Mouse (Mus musculus) erythroid progenitor cell, adult 5-6 weeks (primary cell): ENCODE results near the gene Arid4a. TPM values are rescaled to one million over a fixed set of nuclear protein-coding genes. Genes with fewer than 3 reads are reported as not detected.

ENCODE experiments used
- ATAC-seq: replicated peaks from 2 replicates; pipeline ENCODE4 v1.8.0; 2016; ENCODE audit warnings: moderate number of reproducible peaks, mild to moderate bottlenecking, moderate TSS enrichment, inconsistent platforms; ENCODE audit not compliant: poor library complexity, low FRiP score, severe bottlenecking
- total RNA-seq, 2 experiments: library from RNA; stranded (forward) in 1 of 2; stranded (reverse) in 1 of 2; fragments of 150-400 nt in 1 of 2; fragments of 186-747, 209-891 nt in 1 of 2; gene quantifications; 2 replicates each; pipeline versions ENCODE4 v1.2.3 to v1.2.4; 2015 to 2017; ENCODE audit warnings: low replicate concordance in 2 of 2

Gene Arid4a
- total RNA-seq (2015; ENCODE audit: low replicate concordance) (44.7 and 54.1 TPM in 2 replicates), total RNA-seq (2017; ENCODE audit: low replicate concordance) (92.0 and 107 TPM in 2 replicates)

DNA sequence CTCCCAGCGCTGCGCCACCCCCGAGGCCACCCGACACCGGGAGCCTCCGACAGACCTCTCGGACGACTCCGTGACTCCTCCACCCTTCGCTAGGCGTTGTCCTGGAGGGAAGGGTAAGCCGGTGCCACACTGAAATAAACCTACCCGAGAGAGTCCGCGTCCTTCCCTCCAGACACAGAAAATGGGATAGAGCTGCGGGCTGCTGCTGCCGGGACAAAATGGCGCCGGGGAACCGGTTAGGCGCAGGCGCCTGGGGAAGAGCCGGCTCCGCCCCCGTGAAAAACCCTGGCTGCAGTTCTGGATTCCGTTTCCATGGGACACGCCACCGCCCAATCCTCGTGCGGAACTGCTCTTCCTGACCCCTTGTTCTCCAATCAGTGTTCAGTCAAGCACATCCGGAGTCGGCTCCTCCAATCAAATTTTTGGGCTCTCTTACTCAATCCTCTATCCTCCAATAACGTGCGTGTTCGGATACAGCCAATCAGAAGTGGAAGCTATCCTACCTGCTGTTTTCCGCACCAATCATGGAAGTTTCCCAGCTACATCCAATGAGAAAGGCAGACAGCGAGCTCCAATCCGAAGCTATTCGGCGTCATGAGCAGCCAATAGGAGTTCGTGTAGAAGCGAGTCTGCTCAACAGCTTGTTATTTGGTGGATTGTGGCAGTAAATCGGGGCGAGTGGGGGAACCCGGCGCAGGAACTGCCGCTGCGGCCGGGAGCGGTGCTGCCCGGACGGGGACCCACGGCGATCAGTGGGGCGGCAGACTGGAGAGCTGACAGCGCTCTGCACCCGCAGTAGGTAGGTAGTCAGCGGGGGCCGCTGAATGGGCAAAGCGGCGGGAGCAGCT lies at the start of gene Arid4a:
Arid4a (plus strand) TSS at position 628 of the 848 bp plus-strand sequence.
- peak; percentile 93 for ATAC-seq

DNA sequence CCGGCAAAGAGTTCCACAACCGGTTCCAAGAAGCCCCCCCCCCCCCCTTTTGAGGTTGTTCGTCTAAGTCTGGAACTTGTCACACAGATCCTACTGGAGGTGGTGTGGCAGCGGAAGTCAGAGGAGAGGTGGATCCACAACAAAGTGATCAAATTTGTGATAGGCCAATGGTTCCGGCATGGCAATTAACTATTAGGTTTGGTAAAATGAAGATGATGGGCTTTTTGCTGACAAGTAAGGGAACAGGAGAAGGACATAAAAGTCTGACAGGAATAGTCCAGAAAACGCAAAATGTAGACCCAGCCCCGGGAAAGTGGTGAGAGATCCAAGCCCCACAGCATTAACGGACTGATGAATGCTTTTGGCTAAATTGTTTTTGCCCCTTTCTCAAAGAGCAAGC lies 48.2 kb upstream of the Arid4a start:
- no peak for ATAC-seq

DNA sequence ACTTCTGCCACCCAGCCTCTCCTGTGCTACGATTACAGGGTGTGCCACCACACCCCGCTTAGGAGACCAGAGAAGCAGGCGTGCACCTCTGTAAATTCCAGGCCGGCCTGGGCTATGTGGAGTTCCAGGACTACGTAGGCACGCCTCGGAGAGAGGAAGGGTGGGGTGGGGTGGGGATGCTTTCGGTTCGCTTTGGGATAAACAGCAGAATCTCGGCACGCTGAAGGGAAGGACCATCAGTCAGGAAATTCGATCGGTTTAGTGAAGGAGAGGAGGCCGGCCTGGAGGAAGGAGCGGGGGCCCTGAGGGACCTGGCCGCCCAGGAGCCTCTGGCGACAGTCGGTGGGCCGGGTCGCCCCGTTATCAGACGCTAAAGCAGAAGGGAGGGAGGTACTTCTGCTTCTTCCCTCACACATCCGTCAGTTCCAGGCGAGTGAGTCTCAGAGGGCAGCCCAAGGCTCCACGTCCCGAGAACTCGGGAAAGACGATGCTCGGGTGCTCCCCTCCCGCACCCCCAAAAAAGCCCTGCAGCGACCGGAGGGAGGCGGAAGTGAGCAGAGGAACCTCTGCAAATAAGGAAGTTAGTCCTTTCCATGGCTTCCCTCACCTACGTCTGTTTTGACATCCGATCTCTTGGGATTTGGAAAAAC lies 47.5 kb upstream of the Arid4a start:
- ATAC-seq: peak; percentile 87

DNA sequence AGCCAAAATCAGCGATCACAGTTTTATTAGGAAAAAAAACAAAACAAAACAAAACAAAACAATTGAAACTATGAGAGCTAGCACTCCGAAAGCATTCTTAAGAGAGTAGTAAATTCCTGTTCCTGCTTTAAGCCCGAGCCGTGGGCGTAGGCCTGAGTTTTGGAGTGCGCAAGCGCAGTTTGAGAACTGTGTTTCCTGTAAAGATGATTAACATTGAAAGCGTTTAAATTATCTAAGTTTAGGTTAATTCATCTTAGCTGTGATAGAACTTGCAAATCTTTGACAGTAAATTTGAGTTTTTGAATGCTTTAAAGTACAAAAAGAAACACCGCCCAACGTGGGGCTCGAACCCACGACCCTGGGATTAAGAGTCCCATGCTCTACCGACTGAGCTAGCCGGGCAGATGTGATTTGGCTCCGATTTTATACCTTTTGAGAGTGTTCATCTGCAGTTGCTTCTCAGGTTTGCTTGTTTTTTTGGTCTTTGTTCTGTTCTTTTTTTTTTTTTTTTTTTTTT lies 46.9 kb upstream of the Arid4a start:
- peak; percentile 72 for ATAC-seq

DNA sequence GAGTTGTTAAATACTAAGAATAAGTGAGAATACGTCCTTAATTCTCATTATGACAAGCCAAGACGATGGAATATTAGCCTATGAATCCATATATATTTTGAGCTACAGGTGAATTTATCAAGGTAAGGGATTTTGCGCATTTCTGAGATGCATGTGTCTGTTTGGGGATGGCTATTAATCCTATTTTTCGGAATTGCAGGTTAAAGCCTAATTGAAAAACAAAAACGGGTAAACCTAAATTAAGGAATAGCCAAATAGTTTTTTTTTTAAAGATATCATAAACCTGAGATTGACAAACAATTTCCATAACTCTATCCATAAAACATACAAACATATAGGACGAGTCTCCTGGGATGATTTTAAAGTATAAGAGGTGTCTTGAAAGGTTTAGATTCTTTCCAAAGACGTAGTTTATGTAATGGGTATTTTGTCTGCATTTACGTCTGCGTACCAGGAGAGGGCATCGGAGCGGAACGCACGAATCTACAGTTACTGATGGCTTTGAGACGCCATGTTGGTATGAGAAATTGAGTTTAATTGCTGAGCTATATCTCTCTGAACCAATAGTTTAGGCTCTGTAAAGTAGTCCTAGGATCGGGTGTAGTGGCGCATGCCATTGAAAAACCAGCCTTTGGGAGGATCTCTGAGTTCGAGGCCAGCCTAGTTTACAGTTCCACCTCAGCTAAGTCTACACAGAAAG lies 46.2 kb upstream of the Arid4a start:
- ATAC-seq: peak; percentile 59

DNA sequence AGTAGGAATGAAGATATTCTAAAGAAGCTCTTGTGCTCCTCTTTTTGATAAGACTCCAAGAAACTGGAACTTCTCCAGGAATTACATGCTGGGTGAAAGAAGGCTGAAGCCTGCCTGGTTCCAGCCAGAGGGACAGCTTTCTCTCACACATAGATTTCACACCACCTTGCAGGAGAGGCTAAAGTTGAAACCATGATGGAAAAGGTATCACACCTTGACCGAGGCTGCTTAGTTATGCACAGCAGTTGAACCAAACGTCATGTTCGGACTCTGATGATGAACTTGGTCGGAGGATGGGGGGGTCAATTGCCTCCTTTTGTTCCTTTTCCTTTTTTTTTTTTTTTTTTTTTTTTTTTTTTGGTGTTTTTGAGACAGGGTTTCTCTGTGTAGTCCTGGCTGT lies 42.0 kb upstream of the Arid4a start:
- no peak for ATAC-seq

DNA sequence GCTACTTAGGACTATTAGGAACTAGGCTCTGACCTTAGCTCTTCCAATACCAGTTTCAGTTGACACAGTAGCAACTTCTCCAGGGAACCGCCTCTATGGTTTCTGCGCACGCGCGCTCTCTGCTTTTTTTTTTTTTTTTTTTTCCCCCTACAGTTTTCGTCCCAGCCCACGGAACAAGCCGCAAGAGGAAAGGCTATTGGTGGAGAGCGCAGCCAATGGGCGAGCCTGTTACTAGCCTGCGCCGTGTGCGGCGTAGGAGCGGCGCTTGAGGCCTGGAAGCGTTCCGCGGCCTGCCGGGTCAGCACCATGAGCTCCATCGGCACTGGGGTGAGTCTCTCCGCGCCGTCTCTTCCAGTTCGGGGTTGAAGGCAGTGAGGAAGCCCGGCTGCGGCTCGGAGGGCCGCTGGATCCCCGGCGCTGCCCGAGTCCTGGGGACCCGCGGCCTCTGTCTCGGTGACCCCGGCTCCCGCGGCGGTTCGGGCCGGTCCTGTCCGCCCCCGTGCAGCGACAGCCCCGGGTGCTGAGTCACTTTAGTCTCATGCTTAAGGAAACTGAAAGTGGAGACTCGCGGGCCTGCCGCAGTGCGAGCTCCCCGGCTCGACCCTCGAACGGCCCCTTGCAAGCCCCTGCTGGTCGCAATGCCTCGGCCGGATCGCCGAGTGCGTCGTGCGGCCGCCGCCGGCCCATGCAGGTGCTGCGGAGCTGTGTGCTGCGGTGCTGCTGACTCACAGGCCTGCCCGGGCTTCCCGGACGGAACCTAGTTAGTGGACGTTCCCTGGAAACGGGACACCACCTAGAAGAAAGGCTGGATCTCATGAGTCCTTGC lies 41.1 kb upstream of the Arid4a start, which contains the start of gene Psma3:
Psma3 (plus strand) TSS at position 181 of the 826 bp plus-strand sequence.
- peak; percentile 94 for ATAC-seq

DNA sequence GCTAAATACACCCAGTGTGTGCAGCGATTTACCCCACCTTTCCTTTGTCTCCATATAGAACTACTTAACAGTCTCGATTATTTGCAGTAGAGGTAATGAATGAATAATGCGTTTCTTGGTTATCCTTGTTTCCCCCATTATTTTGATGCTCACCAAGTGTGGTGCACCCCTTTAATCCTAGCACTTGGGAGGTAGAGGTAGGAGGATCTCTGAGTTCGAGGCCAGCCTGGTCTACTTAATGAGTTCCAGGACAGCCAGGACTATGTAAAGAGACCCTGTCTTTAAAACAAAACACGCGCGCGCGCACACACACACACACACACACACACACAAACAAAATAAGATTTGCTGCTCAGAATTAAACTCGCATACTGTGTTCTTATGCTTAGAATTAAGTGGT lies 40.4 kb upstream of the Arid4a start:
- ATAC-seq: no peak

DNA sequence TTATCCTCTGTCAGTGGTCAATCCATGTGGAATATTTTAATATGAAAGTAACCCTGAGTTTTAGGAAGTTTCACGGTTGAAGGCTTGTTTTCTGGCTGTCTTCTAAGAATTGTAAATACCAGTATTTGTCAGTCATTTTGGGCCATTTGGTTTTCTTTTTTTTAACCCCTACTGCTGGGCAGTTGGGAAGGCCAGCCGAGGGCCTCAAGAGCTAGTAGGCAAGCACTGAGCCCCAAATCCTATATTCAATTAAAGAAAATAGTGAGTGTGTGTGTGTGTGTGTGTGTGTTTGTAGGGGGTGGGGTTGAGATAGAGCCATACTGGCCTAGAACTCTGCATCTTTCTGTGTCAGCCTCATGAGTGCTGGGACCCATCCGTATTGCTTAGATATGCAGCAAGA lies 39.9 kb upstream of the Arid4a start:
- no peak for ATAC-seq

DNA sequence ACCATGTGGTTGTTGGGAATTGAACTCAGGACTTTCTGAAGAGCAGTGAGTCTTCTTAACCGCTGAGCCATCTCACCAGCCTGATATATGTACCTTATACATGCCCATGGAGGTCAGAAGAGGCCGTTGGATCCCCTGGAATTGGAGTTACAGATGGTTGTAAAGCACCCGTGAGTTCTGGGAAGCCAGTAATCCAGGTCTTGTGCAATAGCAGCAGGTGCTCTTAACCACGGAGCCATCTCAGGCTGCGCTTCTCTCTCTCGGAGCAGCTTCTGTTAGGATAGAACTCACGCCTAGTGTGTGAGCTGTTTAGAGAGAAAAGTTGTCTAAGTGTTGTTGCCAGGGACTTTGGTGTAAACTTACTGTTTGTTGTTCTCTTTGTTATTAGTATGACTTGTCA lies 37.4 kb upstream of the Arid4a start:
- no peak for ATAC-seq

DNA sequence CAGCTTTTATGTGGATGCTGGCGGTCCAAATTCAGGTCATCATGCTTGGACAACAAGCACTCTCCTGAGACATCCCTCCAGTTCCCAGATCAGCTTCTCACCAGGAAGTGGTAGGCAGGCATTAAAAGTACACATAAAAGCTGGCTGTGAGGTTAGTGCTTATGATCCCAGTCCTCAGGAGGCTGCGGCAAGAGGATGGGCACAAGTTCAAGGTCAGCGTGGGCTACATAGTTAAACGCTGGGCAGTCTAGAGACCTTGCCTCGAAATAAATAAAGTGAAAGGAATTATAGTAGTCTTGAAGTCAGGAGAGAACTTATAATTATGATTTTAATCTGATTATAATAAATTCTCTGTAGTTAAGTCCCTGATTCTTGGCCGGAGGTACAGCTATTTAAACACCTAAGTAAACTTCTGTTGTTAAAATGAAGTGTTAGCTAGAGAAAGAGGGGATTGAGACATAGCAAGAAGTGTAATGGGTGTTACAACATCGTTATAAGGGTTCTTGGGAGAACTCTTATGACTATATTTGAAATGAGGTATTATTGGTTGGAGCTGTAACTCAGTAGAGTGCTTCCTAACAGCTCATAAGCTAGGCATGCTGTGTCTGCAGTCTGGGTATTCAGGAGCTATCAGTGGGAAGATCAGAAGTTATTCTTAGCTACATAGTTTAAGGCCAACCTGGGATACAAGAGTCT lies 30.8 kb upstream of the Arid4a start:
- ATAC-seq: no peak

DNA sequence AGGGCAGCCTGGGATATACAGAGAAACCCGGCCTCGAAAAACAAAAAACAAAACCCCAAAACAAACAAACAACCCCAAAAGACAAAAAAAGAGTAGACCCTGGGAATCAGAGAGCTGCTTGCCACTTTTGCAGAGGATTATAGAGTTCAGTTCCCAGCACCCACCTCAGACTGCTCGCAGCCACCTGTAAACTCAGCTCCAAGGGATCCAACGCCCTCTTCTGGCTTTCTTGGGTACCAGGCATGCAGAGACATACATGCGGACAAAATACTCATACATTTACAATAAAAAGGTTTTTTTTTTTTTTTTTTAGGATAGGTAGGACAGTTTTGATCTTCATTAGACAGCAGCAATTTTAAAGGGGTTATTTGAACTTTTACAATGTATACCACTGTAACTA lies 18.6 kb upstream of the Arid4a start:
- ATAC-seq: no peak

DNA sequence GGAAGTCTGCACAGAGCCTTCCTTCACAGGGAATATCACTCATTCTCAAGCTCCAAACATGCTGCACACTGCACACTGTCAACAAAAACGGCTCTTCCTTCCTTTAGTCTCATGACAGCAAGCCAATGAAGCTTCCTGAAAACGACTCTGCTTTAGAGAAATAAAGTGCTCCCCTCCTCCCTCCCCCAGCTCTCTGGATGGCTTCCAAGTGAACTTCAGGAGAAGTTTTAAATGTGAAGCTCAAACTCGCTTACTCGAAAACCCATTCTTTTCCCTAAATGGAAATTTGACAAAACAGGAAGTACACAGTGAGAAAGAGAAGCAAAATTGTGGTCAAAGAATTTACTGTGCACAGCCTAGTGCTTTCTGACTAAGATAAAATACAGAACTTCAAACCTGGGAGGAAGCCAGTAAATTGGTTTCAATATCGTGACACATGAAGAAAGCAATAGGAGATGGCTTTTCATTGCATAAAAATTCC lies 16.3 kb upstream of the Arid4a start:
- ATAC-seq: no peak

DNA sequence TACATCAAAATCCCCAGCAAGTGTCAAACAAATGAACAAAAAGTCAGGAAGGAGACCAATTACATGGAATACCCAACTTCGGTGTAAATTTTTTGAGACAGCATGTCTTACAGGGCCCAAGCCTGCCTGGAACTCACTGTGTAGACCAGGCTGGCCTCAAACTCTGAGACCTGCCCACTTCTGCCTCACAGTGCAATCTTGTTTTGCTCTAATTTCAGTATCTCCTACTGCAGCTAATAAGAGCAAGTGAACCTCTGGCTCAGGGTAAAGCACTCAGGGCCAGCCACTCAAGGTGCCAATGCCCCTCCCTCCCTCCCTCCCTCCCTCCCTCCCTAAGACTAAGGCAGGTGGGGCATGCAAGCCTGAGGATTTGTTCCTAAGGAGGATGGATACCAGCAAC lies 15.4 kb upstream of the Arid4a start:
- ATAC-seq: no peak

DNA sequence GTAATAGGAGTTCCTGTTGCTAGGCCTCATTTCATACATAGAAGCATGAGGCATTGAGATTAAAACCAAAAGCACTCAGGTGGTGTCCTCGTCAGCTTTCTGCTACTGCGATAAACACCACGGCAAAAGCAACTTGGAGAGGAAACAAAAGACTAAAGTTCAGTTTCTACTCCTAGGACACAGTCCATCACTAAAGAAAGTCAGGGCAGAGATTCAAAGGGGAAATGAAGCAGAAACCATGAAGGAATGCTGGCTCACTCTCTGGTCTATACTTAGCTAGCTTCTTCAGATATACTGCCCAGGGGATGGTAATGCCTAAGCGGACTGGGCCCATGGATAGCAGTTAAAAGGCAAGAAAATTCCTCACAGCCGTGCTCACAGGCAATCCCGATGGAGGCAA lies 14.3 kb upstream of the Arid4a start:
- no peak for ATAC-seq

DNA sequence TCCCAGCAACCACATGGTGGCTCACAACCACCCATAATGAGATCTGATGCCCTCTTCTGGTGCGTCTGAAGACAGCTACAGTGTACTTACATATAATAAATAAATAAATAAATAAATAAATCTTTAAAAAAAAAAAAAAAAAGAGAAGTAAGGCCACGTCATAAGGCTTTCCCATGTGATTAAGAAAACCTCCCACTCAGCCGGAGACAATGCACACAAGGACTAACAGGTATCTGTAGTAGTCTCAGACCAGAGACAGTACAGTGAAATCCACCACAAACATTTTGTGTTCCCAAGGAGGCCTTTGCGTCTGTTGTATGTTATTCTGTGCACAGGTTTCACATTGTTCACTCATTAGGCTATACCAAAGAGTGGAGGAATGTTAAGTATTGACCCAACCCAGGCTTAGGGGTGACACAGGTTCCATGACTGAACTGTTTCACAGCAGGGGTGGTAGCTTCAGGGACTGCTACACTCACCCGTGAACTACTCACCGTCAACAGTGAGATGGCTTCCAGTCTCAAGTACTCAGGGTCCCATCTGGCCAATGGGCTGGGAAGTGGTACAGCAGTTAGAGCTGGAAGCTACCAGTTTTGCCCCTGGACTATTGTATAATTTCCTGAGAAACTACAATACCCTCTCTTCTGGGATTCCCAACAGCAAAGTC lies 11.9 kb upstream of the Arid4a start:
- no peak for ATAC-seq

DNA sequence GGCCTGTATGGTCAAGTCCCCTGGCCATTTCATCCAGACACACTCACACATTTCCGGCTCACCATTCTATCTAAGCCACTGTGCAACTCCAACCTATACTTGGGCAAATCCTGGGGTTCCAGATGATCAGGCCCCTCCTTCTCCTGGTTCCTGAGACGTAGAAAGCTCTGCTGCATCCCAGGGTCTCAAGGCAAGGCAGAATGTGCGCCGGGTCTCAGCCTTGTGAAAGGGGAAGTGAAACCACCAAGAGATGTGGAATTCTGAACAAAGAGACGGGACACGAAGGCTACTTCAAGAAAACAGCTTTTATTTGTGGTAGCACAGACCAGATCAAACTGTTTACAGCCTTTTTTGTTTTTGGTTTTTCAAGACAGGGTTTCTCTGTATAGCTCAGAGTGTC lies 9.6 kb upstream of the Arid4a start:
- no peak; the same call in 1 of the 2 replicates for ATAC-seq

DNA sequence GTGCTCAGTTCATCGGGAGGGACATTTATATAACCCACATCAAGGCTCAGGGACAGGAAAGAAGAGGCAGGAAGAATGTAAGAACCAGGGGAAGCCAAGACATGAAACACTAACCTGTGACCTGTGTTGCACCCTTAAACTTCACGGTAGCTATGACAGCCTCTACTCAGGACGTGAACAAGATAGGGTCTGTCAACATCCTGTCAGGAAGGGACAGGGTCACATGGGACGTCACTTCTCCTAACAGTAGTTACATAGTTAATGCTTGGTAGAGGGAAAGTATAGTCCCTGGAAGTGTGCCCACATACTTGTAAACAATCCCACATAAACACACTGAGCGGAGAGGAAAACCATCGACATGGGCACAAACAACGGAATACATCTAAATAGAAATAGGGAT lies 8.9 kb upstream of the Arid4a start:
- ATAC-seq: no peak
